Mouse (Mus musculus) olfactory bulb, adult 2 months (tissue): ENCODE measurements around the gene Ppp1r12a.

Experiments
- CTCF ChIP-seq: fragments of 200-500 bp; IDR thresholded peaks from 2 replicates; pipeline ENCODE4 v1.5.1; 2012; ENCODE audit warnings: low read depth, mild to moderate bottlenecking, low read length, moderate library complexity; ENCODE audit not compliant: insufficient read depth
- POLR2A ChIP-seq: fragments of 200-500 bp; IDR thresholded peaks from 2 replicates; pipeline ENCODE4 v1.6.1; 2012; ENCODE audit warnings: mild to moderate bottlenecking, low read depth, low read length, moderate library complexity; ENCODE audit not compliant: insufficient read depth

DNA sequence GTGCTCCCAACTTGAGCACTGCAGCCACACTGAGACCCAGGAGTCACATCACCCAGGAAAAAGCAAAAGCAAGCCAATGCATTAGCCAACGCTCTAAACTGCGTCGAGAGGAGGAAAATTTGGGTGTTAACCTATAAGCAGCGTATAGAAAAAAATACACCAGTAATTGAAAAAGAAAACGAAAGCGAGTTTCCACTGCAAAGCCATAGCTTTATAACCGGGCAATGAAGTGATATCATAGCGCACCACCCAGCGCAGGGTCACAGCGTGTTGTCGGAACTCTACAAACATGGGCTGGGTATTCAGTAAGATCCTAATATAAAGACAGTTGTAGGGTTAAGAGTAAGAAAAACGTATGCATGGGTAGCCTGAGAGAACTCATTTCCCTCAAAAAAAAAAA is 167.0 kb downstream of the Ppp1r12a start:
- TF ChIP-seq CTCF (no peak), POLR2A (no peak)
